Mouse (Mus musculus) cerebellum, adult 11 months (tissue): ENCODE measurements at regions not wholly inside any gene's neighbourhood (a gene's known extent, or its start where the extent isn't known, plus 50 kb on each side); places are given as distances from the start of the nearest gene placed in this dataset.
"Not testable (repeated sequence)": the region's sequence is repeated elsewhere in the genome, so short reads cannot be mapped to it uniquely, and the experiment has no call there.

Experiments
- DNase-seq: peaks from one replicate; pipeline ENCODE4 v3.0.0; 2022

DNA sequence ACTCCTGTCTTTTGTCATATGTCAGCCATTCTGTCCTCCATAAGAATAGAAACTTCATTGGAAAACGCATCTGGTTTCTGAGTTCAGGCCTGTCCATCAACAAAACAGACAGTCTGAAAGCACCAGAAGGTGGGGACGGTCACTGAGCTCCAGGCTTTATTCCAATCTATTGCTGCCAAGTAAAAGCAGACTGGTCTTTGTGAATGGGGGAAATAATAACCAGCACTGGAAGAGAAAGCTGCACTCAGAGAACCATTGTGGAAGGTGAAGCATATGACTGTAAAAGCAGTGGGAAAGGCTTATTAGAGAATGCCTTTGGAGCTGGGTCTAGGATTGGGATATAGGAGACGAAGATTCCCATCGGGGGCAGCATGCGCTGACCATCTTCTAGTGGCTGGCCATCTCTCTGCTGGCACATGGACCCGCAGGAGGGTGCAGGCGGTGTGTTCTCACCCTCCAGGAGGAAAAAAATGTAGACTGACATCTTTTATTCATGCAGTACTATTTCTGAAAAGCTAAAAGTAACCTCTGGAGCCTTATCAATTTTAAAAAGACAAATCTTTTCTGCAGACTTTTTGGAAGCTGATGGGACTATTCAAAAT is 1638.0 kb downstream of the Car8 start:
- DNase-seq, result no peak

DNA sequence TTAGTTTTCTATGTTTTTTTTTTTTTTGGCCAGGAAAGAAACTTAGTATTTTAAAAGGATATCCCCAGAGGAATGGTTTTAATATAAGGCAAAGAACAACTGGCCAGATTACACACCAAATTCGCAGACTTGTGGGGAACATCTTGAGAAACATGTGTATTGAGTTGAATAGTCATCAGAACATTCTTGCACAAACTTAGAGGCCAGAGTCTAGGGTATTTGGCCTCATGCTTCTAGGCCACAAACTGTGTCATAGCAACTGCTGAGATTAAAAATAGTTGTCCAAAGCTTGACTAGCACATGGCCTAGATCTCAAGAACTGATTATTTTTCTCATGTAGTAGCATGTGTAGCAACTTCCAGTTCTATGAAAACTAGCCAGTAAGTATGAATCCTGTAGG is 1642.5 kb downstream of the Car8 start:
- no peak for DNase-seq

DNA sequence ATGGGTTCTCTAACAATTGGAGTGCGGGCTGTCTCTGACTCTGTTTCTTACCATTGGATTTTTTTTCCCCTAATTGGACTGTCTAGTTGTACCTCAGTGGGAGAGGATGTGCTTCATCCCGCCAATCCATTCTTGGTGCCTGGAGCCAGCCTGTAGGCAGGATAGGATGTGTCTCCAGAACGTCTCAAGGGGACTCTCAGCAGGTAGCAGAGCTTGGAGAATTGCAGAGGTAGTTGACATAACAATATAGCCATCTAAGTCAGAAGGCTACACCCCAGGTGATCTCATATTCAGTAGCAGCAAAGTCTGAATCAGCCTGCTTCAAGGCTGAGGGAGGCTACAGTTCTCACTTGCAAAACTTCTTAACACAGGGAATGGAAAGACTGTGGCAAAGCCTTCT is 1646.0 kb downstream of the Car8 start:
- DNase-seq, result not testable (repeated sequence)

DNA sequence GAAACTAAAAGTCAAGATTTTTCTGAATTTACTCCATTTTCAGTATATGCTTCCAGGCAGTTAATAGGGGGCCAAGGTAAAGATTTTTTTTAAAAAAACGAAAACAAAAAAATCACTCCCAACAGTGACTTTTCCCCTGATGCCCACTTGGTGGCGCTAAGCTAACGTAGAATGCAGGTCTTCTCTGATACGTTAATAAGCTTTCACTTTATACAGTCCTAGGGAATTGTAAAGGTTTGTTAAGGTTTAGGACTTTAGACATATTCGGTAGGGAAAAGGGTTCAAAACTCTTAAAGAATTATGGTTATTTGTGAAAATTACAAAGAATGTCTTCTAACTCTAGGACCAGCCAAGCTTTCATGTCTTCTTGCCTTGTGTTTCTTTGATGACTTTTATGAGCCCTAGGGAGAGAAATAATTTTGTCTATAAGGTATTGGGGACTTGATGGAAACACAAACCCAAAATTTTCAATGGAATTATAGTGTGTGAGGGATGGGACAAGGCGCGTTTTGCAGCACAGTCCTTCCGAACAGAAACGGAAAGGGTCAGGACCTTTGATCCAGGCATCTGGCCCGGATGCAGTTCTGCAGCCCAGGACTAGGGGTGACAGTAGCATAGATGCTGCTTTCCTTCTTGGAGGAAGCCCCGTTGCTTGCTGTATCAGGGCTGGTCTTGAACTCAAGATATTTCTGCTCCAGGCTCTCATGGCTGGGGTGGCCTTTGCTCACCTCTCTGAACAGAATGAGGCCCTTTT is 1677.1 kb downstream of the Car8 start:
- no peak for DNase-seq

DNA sequence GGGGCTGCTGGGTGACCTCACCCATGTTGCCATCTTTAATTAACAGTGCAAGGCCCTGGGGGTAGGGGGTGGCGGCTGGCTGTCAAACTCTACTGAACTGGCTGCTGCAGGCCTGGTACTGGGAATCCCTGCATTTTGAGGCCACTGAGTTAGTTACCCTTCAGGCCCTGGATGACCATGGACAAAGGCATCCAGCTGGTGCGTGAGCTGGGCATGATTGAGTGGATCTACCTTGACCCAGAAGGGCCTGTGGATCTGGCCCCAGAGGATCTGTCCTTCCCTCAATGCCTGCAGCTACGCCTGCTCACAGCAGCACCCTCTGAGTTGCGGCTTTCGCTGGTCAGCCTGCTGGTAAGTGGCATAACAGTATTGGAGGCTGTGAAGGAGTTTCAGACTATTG is 1699.2 kb downstream of the Car8 start:
- no peak for DNase-seq

DNA sequence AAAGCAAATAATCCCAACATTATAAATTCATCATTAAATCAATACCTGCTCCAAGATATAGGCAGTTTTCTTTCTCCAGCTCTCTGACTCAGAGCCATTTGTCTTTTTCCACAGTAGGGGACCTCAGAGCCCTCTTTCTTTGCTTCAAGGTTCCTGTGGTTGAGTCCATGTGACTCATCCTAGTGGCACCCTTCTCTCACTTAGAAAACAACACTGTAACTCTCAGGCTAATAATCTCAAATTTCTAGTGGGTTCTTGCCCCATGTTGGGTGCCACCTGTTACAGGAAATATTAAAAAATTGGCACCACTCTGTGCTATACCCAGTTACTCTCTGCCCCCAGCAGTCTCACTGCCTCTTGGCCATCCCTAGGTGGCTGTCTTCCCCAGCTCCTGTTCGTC is 1706.4 kb downstream of the Car8 start:
- no peak for DNase-seq

DNA sequence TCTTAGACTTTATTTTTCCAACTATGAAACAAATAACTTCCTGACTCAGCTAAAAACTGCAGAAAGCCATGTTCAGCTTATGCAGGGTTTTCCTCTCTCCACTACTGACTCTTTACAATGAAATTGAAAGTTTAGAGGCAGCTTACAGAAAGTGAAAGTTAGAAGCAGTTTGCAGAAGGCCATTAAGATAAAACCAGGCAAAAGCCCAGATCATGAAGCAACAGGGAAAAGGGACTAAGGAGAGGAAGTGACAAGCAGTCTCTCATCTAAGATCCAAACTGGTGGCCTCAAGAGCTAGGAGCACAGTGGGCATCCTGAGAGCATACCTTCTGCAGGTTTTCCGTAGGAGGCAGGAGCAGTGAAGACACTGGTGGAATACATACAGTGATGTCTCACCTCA is 1721.2 kb downstream of the Car8 start:
- DNase-seq, result no peak

DNA sequence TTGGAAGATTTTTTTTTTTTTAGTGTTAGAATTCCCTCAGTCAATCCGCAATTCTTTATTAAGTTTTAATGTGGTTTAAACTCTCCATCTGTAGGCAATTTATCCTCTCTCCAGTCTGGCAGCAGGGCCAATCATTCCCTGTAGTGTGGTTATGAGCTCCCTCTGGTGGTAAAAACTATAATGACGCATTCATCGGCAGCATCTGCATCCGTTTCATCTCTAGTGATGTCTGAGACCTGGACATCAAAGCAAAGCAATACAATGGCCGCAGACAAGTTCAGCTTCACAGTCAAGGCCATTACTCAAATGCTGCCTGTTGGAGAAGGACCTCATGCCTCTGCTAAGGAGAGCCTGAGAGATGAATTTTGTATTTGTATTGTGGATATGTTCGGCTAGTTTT is 1721.7 kb upstream of the Impad1 start:
- DNase-seq, result peak; percentile 61

DNA sequence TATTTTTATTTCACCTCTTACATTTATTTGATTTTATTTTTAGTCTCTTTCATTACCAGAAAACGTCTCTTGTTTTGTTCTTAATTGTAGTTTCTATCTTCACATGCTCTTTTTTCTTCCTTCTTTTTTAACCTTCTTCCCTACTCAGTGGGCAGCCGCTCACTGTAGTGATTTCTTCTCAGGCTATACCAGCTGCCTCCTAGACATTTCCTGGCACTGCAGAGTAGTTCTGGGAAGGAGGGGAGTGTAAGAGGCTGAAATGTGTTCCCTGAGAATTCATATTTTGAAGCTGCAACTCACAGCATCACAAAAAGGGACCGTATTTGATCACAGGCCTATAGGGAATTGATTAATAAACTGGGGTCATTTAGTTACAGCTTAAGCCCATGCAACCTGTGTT is 1720.5 kb upstream of the Impad1 start:
- no peak for DNase-seq

DNA sequence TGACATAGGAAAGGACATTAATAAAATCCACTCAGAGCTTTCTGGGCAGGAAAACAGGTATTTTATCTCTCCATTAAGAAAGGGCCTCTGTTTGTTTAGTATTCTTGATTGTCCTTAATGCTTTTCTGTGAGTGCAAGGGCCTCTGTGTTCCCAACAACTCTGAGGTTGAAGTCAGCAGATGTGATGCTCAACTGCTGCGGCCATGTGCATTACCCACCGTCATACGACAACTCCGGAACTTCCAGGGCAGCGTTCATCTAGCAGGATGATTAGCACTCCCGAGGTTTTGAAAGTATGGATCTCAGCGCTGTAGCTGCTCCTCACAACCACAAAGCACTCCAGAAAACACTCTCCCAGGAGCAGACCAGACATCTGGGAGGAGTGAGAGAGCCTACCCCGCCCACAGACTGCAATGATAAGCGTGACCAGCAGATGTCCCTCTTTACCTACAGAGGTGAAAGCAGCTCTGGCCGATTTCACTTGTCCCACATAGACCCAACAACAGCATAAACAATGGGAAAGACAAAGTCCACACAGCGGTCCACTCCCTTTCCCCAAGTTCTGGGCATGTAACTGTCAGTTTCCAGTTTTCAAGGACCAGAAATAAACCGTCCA is 1719.7 kb upstream of the Impad1 start:
- DNase-seq, result peak; percentile 62

DNA sequence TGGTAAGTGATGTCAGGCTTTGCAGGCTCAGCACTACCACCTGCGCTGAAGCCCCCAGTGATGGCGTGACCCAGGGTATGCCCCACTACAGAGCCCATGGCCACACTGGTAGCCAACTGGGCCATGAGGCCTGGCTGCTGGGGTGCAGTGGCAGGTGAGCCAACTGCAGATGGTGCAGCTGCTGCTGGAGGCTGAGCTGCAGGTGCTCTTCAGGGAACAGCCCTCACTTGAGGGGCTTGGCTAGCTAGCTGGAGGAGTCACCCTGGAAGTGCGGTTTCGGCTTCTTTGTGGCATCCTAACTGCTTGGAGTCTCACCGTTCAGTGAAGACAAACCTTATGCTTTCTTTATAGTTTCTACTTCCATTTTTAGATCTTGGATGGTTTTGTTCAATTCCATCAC is 1714.9 kb upstream of the Impad1 start:
- no peak for DNase-seq
